Mouse (Mus musculus) lung, embryonic 15.5 days (tissue): ENCODE measurements at regions not wholly inside any gene's neighbourhood (a gene's known extent, or its start where the extent isn't known, plus 50 kb on each side); places are given as distances from the start of the nearest gene placed in this dataset.

Source experiments
- ATAC-seq: fragments of 200-750 bp; cut with Nextera tagmentation; 2 replicates; pipeline ENCODE4 v1.8.0; 2017; ENCODE audit warnings: moderate number of reproducible peaks, borderline replicate concordance; ENCODE audit not compliant: low FRiP score, low TSS enrichment; ENCODE audit errors: extremely low read depth
- H3K27ac ChIP-seq: fragments of 300-500 bp; sonication (generic); 2 replicates; pipeline ENCODE4 v1.5.1; 2015; ENCODE audit warnings: moderate library complexity, mild to moderate bottlenecking, inconsistent platforms
- H3K27me3 ChIP-seq: fragments of 300-500 bp; sonication (generic); 2 replicates; pipeline ENCODE4 v1.6.1; 2015; ENCODE audit warnings: inconsistent platforms
- H3K36me3 ChIP-seq: fragments of 300-500 bp; sonication (generic); 2 replicates; pipeline ENCODE4 v1.6.1; 2015; ENCODE audit warnings: inconsistent platforms
- H3K4me1 ChIP-seq: fragments of 300-500 bp; sonication (generic); 2 replicates; pipeline ENCODE4 v1.6.1; 2015; ENCODE audit warnings: inconsistent platforms
- H3K4me2 ChIP-seq: fragments of 300-500 bp; sonication (generic); 2 replicates; pipeline ENCODE4 v1.6.1; 2015; ENCODE audit warnings: inconsistent platforms, mild to moderate bottlenecking, moderate library complexity
- H3K4me3 ChIP-seq: fragments of 300-500 bp; sonication (generic); 2 replicates; pipeline ENCODE4 v1.5.1; 2015; ENCODE audit warnings: mild to moderate bottlenecking, inconsistent platforms
- H3K9ac ChIP-seq: fragments of 300-500 bp; sonication (generic); 2 replicates; pipeline ENCODE4 v1.6.1; 2015; ENCODE audit warnings: inconsistent platforms
- H3K9me3 ChIP-seq: fragments of 300-500 bp; sonication (generic); 2 replicates; pipeline ENCODE4 v1.6.1; 2016; ENCODE audit warnings: inconsistent platforms
- WGBS: fragments of 180-500 bp; shearing (Covaris S2); methylation state at CpG from one replicate; pipeline ENCODE4 v1.1.7; 2015; 5-methylcytosine and 5-hydroxymethylcytosine counted together

- Histone ChIP-seq H3K4me1 (no peaks in the 10 kb centered on the region), H3K36me3 (no peaks in the 10 kb centered on the region), H3K27ac (no peak overlapping the region), H3K9me3 (peaks cover 4% of the 10 kb centered on the region), H3K9ac (no peak overlapping the region), H3K27me3 (no peaks in the 10 kb centered on the region), H3K4me3 (no peak overlapping the region), H3K4me2 (no peak overlapping the region)
- 37% methylated on average over 6 of the region's 6 CpGs for WGBS
- ATAC-seq, result no peak
Measured at GRCm38 (mm10) chr8:8142933-8143495, 518.0 kb downstream of the Efnb2 start.

- H3K4me3 ChIP-seq, result no peak overlapping the region
- no peak overlapping the region for H3K27ac ChIP-seq
- no peak for ATAC-seq
- H3K27me3 ChIP-seq, result no peaks in the 10 kb centered on the region
- peaks cover 3% of the 10 kb centered on the region for H3K9me3 ChIP-seq
- no peaks in the 10 kb centered on the region for H3K36me3 ChIP-seq
- 66% methylated on average over 3 of the region's 3 CpGs for WGBS
- H3K9ac ChIP-seq, result no peak overlapping the region
- H3K4me2 ChIP-seq, result no peak overlapping the region
- H3K4me1 ChIP-seq, result no peaks in the 10 kb centered on the region
Measured at GRCm38 (mm10) chr8:8142461-8142860, 518.6 kb downstream of the Efnb2 start.

GRCm38 (mm10) chr8:8139720-8140119 lies 521.3 kb downstream of the Efnb2 start:
- H3K27ac ChIP-seq, result no peak overlapping the region
- H3K27me3 ChIP-seq, result no peaks in the 10 kb centered on the region
- no peaks in the 10 kb centered on the region for H3K4me1 ChIP-seq
- WGBS, result 90% methylated on average over 3 of the region's 3 CpGs
- no peaks in the 10 kb centered on the region for H3K36me3 ChIP-seq
- no peak overlapping the region for H3K4me2 ChIP-seq
- H3K9ac ChIP-seq, result no peak overlapping the region
- H3K9me3 ChIP-seq, result no peaks in the 10 kb centered on the region
- H3K4me3 ChIP-seq, result no peak overlapping the region
- no peak for ATAC-seq

- Histone ChIP-seq H3K27me3 (no peaks in the 10 kb centered on the region), H3K4me3 (no peak overlapping the region), H3K9me3 (no peaks in the 10 kb centered on the region), H3K4me1 (0 out of 2 replicates have a peak, but pooled peaks cover 2% of the 10 kb centered on the region), H3K36me3 (no peaks in the 10 kb centered on the region), H3K9ac (no peak overlapping the region), H3K27ac (no peak overlapping the region), H3K4me2 (no peak overlapping the region)
- no peak for ATAC-seq
- WGBS, result 46% methylated on average over 10 of the region's 10 CpGs
Measured at GRCm38 (mm10) chr8:8133001-8133785, 527.8 kb downstream of the Efnb2 start.

GRCm38 (mm10) chr8:8131961-8132376 lies 529.1 kb downstream of the Efnb2 start:
- no peak overlapping the region for H3K27ac ChIP-seq
- H3K4me2 ChIP-seq, result no peak overlapping the region
- H3K9ac ChIP-seq, result no peak overlapping the region
- ATAC-seq, result no peak
- H3K27me3 ChIP-seq, result no peaks in the 10 kb centered on the region
- 19% methylated on average over 3 of the region's 3 CpGs for WGBS
- H3K4me3 ChIP-seq, result no peak overlapping the region
- H3K36me3 ChIP-seq, result no peaks in the 10 kb centered on the region
- 0 out of 2 replicates have a peak, but pooled peaks cover 2% of the 10 kb centered on the region for H3K4me1 ChIP-seq
- no peaks in the 10 kb centered on the region for H3K9me3 ChIP-seq

- no peak overlapping the region for H3K4me2 ChIP-seq
- no peak overlapping the region for H3K4me3 ChIP-seq
- H3K4me1 ChIP-seq, result 0 out of 2 replicates have a peak, but pooled peaks cover 2% of the 10 kb centered on the region
- no peaks in the 10 kb centered on the region for H3K36me3 ChIP-seq
- WGBS, result 59% methylated on average over 2 of the region's 2 CpGs
- H3K27ac ChIP-seq, result no peak overlapping the region
- ATAC-seq, result no peak
- no peaks in the 10 kb centered on the region for H3K27me3 ChIP-seq
- H3K9me3 ChIP-seq, result no peaks in the 10 kb centered on the region
- no peak overlapping the region for H3K9ac ChIP-seq
Measured at GRCm38 (mm10) chr8:8130806-8131205, 530.2 kb downstream of the Efnb2 start.

- Histone ChIP-seq H3K4me2 (no peak overlapping the region), H3K27ac (peak overlapping the region; percentile 26; the same call in 1 of the 2 replicates), H3K36me3 (no peaks in the 10 kb centered on the region), H3K27me3 (no peaks in the 10 kb centered on the region), H3K9me3 (no peaks in the 10 kb centered on the region), H3K4me3 (no peak overlapping the region), H3K4me1 (peaks cover 14% of the 10 kb centered on the region), H3K9ac (no peak overlapping the region)
- peak; percentile 52; the same call in 1 of the 2 replicates for ATAC-seq
- WGBS, result 36% methylated on average over 6 of the region's 6 CpGs
Measured at GRCm38 (mm10) chr8:8115595-8116429, 545.2 kb downstream of the Efnb2 start.

- no peaks in the 10 kb centered on the region for H3K27me3 ChIP-seq
- WGBS, result 79% methylated on average over 3 of the region's 3 CpGs
Measured at GRCm38 (mm10) chr8:8114604-8115003, 546.4 kb downstream of the Efnb2 start.

GRCm38 (mm10) chr8:8109785-8110350 lies 551.2 kb downstream of the Efnb2 start:
- 55% methylated on average over 2 of the region's 2 CpGs for WGBS
- ATAC-seq, result no peak
- Histone ChIP-seq H3K4me2 (no peak overlapping the region), H3K4me1 (no peaks in the 10 kb centered on the region), H3K27ac (no peak overlapping the region), H3K9ac (no peak overlapping the region), H3K4me3 (no peak overlapping the region), H3K9me3 (no peaks in the 10 kb centered on the region), H3K36me3 (no peaks in the 10 kb centered on the region), H3K27me3 (no peaks in the 10 kb centered on the region)

More at GRCm38 (mm10) chr8:8114604-8115003, 546.4 kb downstream of the Efnb2 start:
- H3K27ac ChIP-seq, result no peak overlapping the region
- no peak overlapping the region for H3K4me3 ChIP-seq
- no peak overlapping the region for H3K4me2 ChIP-seq
- no peaks in the 10 kb centered on the region for H3K9me3 ChIP-seq
- no peak overlapping the region for H3K9ac ChIP-seq
- no peaks in the 10 kb centered on the region for H3K36me3 ChIP-seq
- no peak for ATAC-seq
- peaks cover 14% of the 10 kb centered on the region for H3K4me1 ChIP-seq

GRCm38 (mm10) chr8:8103492-8103891 lies 557.5 kb downstream of the Efnb2 start:
- Histone ChIP-seq H3K4me1 (no peaks in the 10 kb centered on the region), H3K36me3 (no peaks in the 10 kb centered on the region), H3K27ac (no peak overlapping the region), H3K9me3 (no peaks in the 10 kb centered on the region), H3K9ac (no peak overlapping the region), H3K4me2 (no peak overlapping the region), H3K4me3 (no peak overlapping the region), H3K27me3 (no peaks in the 10 kb centered on the region)
- ATAC-seq, result no peak
- WGBS, result 84% methylated on average over 3 of the region's 3 CpGs

GRCm38 (mm10) chr8:8102010-8102727 lies 558.9 kb downstream of the Efnb2 start:
- Histone ChIP-seq H3K36me3 (no peaks in the 10 kb centered on the region), H3K27me3 (no peaks in the 10 kb centered on the region), H3K9me3 (no peaks in the 10 kb centered on the region), H3K4me1 (no peaks in the 10 kb centered on the region), H3K4me2 (no peak overlapping the region), H3K9ac (no peak overlapping the region), H3K4me3 (no peak overlapping the region), H3K27ac (no peak overlapping the region)
- WGBS, result 56% methylated on average over 6 of the region's 6 CpGs
- peak; percentile 39; the same call in 1 of the 2 replicates for ATAC-seq
